Mouse (Mus musculus) forebrain, embryonic 15.5 days (tissue): ENCODE measurements around the gene Ccl27a. TPM values are rescaled to one million over a fixed set of nuclear protein-coding genes. Genes with fewer than 3 reads are reported as not detected.
A peak's percentile ranks its signal among the peaks of the same experiment; 100 is the strongest.

ENCODE experiments used
- ATAC-seq: fragments of 200-750 bp; cut with Nextera tagmentation; replicated peaks from 2 replicates; pipeline ENCODE4 v1.8.0; 2017; ENCODE audit warnings: mild to moderate bottlenecking, moderate TSS enrichment, moderate library complexity
- H3K27ac ChIP-seq: fragments of 300-500 bp; sonication (generic); replicated peaks from 2 replicates; pipeline ENCODE4 v1.5.1; 2015; ENCODE audit warnings: mild to moderate bottlenecking, inconsistent platforms
- H3K27me3 ChIP-seq: fragments of 300-500 bp; sonication (generic); 2 replicates; pipeline ENCODE4 v1.6.1; 2015; ENCODE audit warnings: inconsistent platforms
- H3K36me3 ChIP-seq: fragments of 300-500 bp; sonication (generic); 2 replicates; pipeline ENCODE4 v1.6.1; 2015; ENCODE audit warnings: mild to moderate bottlenecking, inconsistent platforms
- H3K4me1 ChIP-seq: fragments of 300-500 bp; sonication (generic); 2 replicates; pipeline ENCODE4 v1.6.1; 2015; ENCODE audit warnings: inconsistent platforms
- H3K4me2 ChIP-seq: fragments of 300-500 bp; sonication (generic); replicated peaks from 2 replicates; pipeline ENCODE4 v1.6.1; 2015; ENCODE audit warnings: mild to moderate bottlenecking, inconsistent platforms
- H3K4me3 ChIP-seq: fragments of 300-500 bp; sonication (generic); 2 replicates; pipeline ENCODE4 v1.5.1; 2015; ENCODE audit warnings: mild to moderate bottlenecking, inconsistent platforms
- H3K9ac ChIP-seq: fragments of 300-500 bp; sonication (generic); replicated peaks from 2 replicates; pipeline ENCODE4 v1.6.1; 2015; ENCODE audit warnings: mild to moderate bottlenecking, inconsistent platforms
- H3K9me3 ChIP-seq: fragments of 300-500 bp; sonication (generic); 2 replicates; pipeline ENCODE4 v1.6.1; 2016; ENCODE audit warnings: inconsistent platforms
- WGBS: fragments of 180-500 bp; shearing (Covaris S2); methylation state at CpG from one replicate; pipeline ENCODE4 v1.1.7; 2015; ENCODE audit warnings: mixed read lengths; 5-methylcytosine and 5-hydroxymethylcytosine counted together
- polyA plus RNA-seq: library from polyadenylated mRNA; unstranded; fragments of >200 nt; fragmentation: Nextera tagmentation; extraction: Ambion mirVana; gene quantifications from 2 replicates; pipeline ENCODE4 v1.2.1, GENCODE M21; 2015

The Ccl27a gene
- polyA plus RNA-seq, 1 experiment from 2014 or later = 213 TPM

- H3K9ac ChIP-seq = no peak overlapping the region
- WGBS = 51% methylated on average over 8 of the region's 8 CpGs
- H3K27ac ChIP-seq = 0 out of 2 replicates have a peak overlapping the region, but pooled peaks have one; percentile 15
- no peak overlapping the region for H3K4me2 ChIP-seq
- no peak overlapping the region for H3K4me3 ChIP-seq
- H3K36me3 ChIP-seq = no peaks in the 10 kb centered on the region
- ATAC-seq = peak; percentile 36; the same call in 1 of the 2 replicates
- H3K4me1 ChIP-seq = peaks cover 32% of the 10 kb centered on the region
- no peaks in the 10 kb centered on the region for H3K27me3 ChIP-seq
- no peaks in the 10 kb centered on the region for H3K9me3 ChIP-seq
Measured at GRCm38 (mm10) chr4:41762099-41762687, 11.9 kb downstream of the Ccl27a start.

GRCm38 (mm10) chr4:41761680-41762079 lies 12.4 kb downstream of the Ccl27a start:
- Histone ChIP-seq H3K36me3 (no peaks in the 10 kb centered on the region), H3K27me3 (no peaks in the 10 kb centered on the region), H3K4me3 (no peak overlapping the region), H3K27ac (no peak overlapping the region), H3K9me3 (no peaks in the 10 kb centered on the region), H3K4me2 (no peak overlapping the region), H3K9ac (no peak overlapping the region), H3K4me1 (peaks cover 32% of the 10 kb centered on the region)
- no peak for ATAC-seq

GRCm38 (mm10) chr4:41760911-41761310 lies 13.1 kb downstream of the Ccl27a start:
- H3K9ac ChIP-seq = no peak overlapping the region
- H3K4me3 ChIP-seq = peak overlapping the region; percentile 32
- H3K27ac ChIP-seq = 0 out of 2 replicates have a peak overlapping the region, but pooled peaks have one; percentile 1
- ATAC-seq = no peak
- no peaks in the 10 kb centered on the region for H3K27me3 ChIP-seq
- H3K4me1 ChIP-seq = peaks cover 37% of the 10 kb centered on the region
- no peaks in the 10 kb centered on the region for H3K9me3 ChIP-seq
- WGBS = 87% methylated on average over 4 of the region's 4 CpGs
- peak overlapping the region; percentile 43 for H3K4me2 ChIP-seq
- no peaks in the 10 kb centered on the region for H3K36me3 ChIP-seq

GRCm38 (mm10) chr4:41760288-41760721 lies 13.7 kb downstream of the Ccl27a start:
- peak overlapping the region; percentile 29; the same call in 1 of the 2 replicates for H3K9ac ChIP-seq
- WGBS = under 1% methylated on average over 15 of the region's 15 CpGs
- peak; percentile 66 for ATAC-seq
- no peaks in the 10 kb centered on the region for H3K36me3 ChIP-seq
- peak overlapping the region; percentile 43 for H3K4me2 ChIP-seq
- H3K9me3 ChIP-seq = no peaks in the 10 kb centered on the region
- peaks cover 37% of the 10 kb centered on the region for H3K4me1 ChIP-seq
- H3K27ac ChIP-seq = 0 out of 2 replicates have a peak overlapping the region, but pooled peaks have one; percentile 1
- peak overlapping the region; percentile 32 for H3K4me3 ChIP-seq
- H3K27me3 ChIP-seq = no peaks in the 10 kb centered on the region

- Histone ChIP-seq H3K36me3 (no peaks in the 10 kb centered on the region), H3K27me3 (no peaks in the 10 kb centered on the region), H3K9me3 (no peaks in the 10 kb centered on the region), H3K4me3 (peak overlapping the region; percentile 32), H3K9ac (0 out of 2 replicates have a peak overlapping the region, but pooled peaks have one; percentile 29), H3K4me2 (peak overlapping the region; percentile 43), H3K27ac (0 out of 2 replicates have a peak overlapping the region, but pooled peaks have one; percentile 1), H3K4me1 (peaks cover 42% of the 10 kb centered on the region)
- WGBS = 43% methylated on average over 6 of the region's 6 CpGs
- no peak for ATAC-seq
Measured at GRCm38 (mm10) chr4:41759656-41760287, 14.3 kb downstream of the Ccl27a start.

GRCm38 (mm10) chr4:41759206-41759605 lies 14.8 kb downstream of the Ccl27a start:
- Histone ChIP-seq H3K27ac (no peak overlapping the region), H3K9ac (no peak overlapping the region), H3K4me3 (no peak overlapping the region), H3K9me3 (no peaks in the 10 kb centered on the region), H3K27me3 (no peaks in the 10 kb centered on the region), H3K36me3 (no peaks in the 10 kb centered on the region), H3K4me2 (no peak overlapping the region), H3K4me1 (peaks cover 43% of the 10 kb centered on the region)
- no peak for ATAC-seq
- 80% methylated on average over 9 of the region's 9 CpGs for WGBS

- no peak overlapping the region for H3K9ac ChIP-seq
- no peak overlapping the region for H3K4me3 ChIP-seq
- H3K4me1 ChIP-seq = peaks cover 43% of the 10 kb centered on the region
- no peak overlapping the region for H3K4me2 ChIP-seq
- ATAC-seq = no peak
- no peaks in the 10 kb centered on the region for H3K27me3 ChIP-seq
- no peaks in the 10 kb centered on the region for H3K36me3 ChIP-seq
- H3K9me3 ChIP-seq = no peaks in the 10 kb centered on the region
- WGBS = 94% methylated on average over 4 of the region's 4 CpGs
- no peak overlapping the region for H3K27ac ChIP-seq
Measured at GRCm38 (mm10) chr4:41758701-41759100, 15.3 kb downstream of the Ccl27a start.

- Histone ChIP-seq H3K27me3 (no peaks in the 10 kb centered on the region), H3K4me2 (no peak overlapping the region), H3K9ac (no peak overlapping the region), H3K27ac (no peak overlapping the region), H3K4me1 (peaks cover 43% of the 10 kb centered on the region), H3K36me3 (no peaks in the 10 kb centered on the region), H3K9me3 (no peaks in the 10 kb centered on the region), H3K4me3 (no peak overlapping the region)
- no peak for ATAC-seq
- WGBS = 89% methylated on average over 11 of the region's 11 CpGs
Measured at GRCm38 (mm10) chr4:41758021-41758420, 16.0 kb downstream of the Ccl27a start.

GRCm38 (mm10) chr4:41757321-41757720 lies 16.7 kb downstream of the Ccl27a start:
- no peak overlapping the region for H3K4me3 ChIP-seq
- H3K27ac ChIP-seq = no peak overlapping the region
- no peak for ATAC-seq
- peaks cover 37% of the 10 kb centered on the region for H3K4me1 ChIP-seq
- H3K36me3 ChIP-seq = no peaks in the 10 kb centered on the region
- H3K27me3 ChIP-seq = no peaks in the 10 kb centered on the region
- no peak overlapping the region for H3K9ac ChIP-seq
- no peaks in the 10 kb centered on the region for H3K9me3 ChIP-seq
- H3K4me2 ChIP-seq = no peak overlapping the region
- WGBS = 95% methylated on average over 13 of the region's 13 CpGs

- no peaks in the 10 kb centered on the region for H3K27me3 ChIP-seq
- ATAC-seq = peak; percentile 7; the same call in 1 of the 2 replicates
- peak overlapping the region; percentile 75 for H3K4me3 ChIP-seq
- peak overlapping the region; percentile 93 for H3K4me2 ChIP-seq
- no peaks in the 10 kb centered on the region for H3K36me3 ChIP-seq
- WGBS = 83% methylated on average over 8 of the region's 8 CpGs
- H3K27ac ChIP-seq = no peak overlapping the region
- peak overlapping the region; percentile 25; the same call in 1 of the 2 replicates for H3K9ac ChIP-seq
- peaks cover 28% of the 10 kb centered on the region for H3K4me1 ChIP-seq
- H3K9me3 ChIP-seq = no peaks in the 10 kb centered on the region
Measured at GRCm38 (mm10) chr4:41756440-41756839, 17.6 kb downstream of the Ccl27a start.

GRCm38 (mm10) chr4:41755338-41756305 lies 18.4 kb downstream of the Ccl27a start, which contains the start of gene Sigmar1:
Gene Sigmar1, minus strand, starts transcription at chr4:41756157.
- WGBS = under 1% methylated on average over 57 of the region's 57 CpGs
- ATAC-seq = peak; percentile 60
- H3K36me3 ChIP-seq = no peaks in the 10 kb centered on the region

More at GRCm38 (mm10) chr4:41755338-41756305, 18.4 kb downstream of the Ccl27a start, which contains the start of gene Sigmar1:
- Histone ChIP-seq H3K9ac (peak within 1 kb of the TSS; percentile 74), H3K9me3 (no peaks in the 10 kb centered on the region), H3K4me2 (peak within 1 kb of the TSS; percentile 93), H3K27ac (peak within 1 kb of the TSS; percentile 66), H3K27me3 (no peaks in the 10 kb centered on the region), H3K4me3 (peak within 1 kb of the TSS; percentile 75), H3K4me1 (peaks cover 20% of the 10 kb centered on the region)
